Comparison of ENCODE assay signal across 7 mouse cellular contexts in genomic region chr16:20715161-20715560, GRCm38 (mm10). TPM values are rescaled to one million over a fixed set of nuclear protein-coding genes. Genes with fewer than 3 reads are reported as not detected.
DNase-seq lines count a peak whose midpoint lies in the region; ATAC-seq and TF ChIP-seq lines count a peak whose summit lies in the region.

No protein-coding gene starts in this region.

- TF ChIP-seq POLR2A in liver, adult 2 months (IDR thresholded peaks at IDR 0.05; ENCODE audit: extremely low read depth, insufficient read depth, low read length): no peak
- TF ChIP-seq POLR2A in small intestine, adult 2 months (IDR thresholded peaks at IDR 0.05; ENCODE audit: low read depth, low read length): no peak
- no peak for TF ChIP-seq POLR2A in thymus, adult 2 months (IDR thresholded peaks at IDR 0.05; ENCODE audit: control insufficient read depth, extremely low read depth, insufficient read depth, low read length, poor library complexity)

- no peak overlapping the region for H3K27ac ChIP-seq in liver, adult 2 months (replicated peaks; ENCODE audit: insufficient read depth, low read depth, low read length)
- peak overlapping the region; percentile 92; the same call in 1 of the 2 replicates for H3K27ac ChIP-seq in forebrain, embryonic 10.5 days
- no peak overlapping the region for H3K27ac ChIP-seq in limb, embryonic 11.5 days (replicated peaks; ENCODE audit: low read depth, low read length)
- H3K27ac ChIP-seq in small intestine, adult 2 months (ENCODE audit: insufficient read depth, low read depth, low read length): peak overlapping the region; percentile 91
- H3K27ac ChIP-seq in thymus, adult 2 months (ENCODE audit: control insufficient read depth, insufficient read depth, low read length): no peak overlapping the region

- peak overlapping the region; percentile 72 for H3K4me2 ChIP-seq in limb, embryonic 11.5 days (ENCODE audit: low read depth, severe bottlenecking)

- no peaks in the 10 kb centered on the region for H3K9me3 ChIP-seq in forebrain, embryonic 10.5 days
- no peaks in the 10 kb centered on the region for H3K9me3 ChIP-seq in limb, embryonic 11.5 days (ENCODE audit: control insufficient read depth, low read length)

- peak overlapping the region; percentile 96 for H3K9ac ChIP-seq in liver, adult 2 months (ENCODE audit: low read depth, low read length)
- H3K9ac ChIP-seq in limb, embryonic 11.5 days (ENCODE audit: low read length): no peak overlapping the region; the same call in 1 of the 2 replicates

- H3K27me3 ChIP-seq in liver, adult 2 months (ENCODE audit: control insufficient read depth, insufficient read depth, low read length): no peaks in the 10 kb centered on the region
- peaks cover 6% of the 10 kb centered on the region; the same call in 1 of the 2 replicates for H3K27me3 ChIP-seq in forebrain, embryonic 10.5 days (ENCODE audit: poor library complexity, severe bottlenecking)
- H3K27me3 ChIP-seq in limb, embryonic 11.5 days (ENCODE audit: control insufficient read depth, insufficient read depth, low read length): no peaks in the 10 kb centered on the region
- H3K27me3 ChIP-seq in small intestine, adult 2 months (ENCODE audit: control insufficient read depth, insufficient read depth, low read length): no peaks in the 10 kb centered on the region
- H3K27me3 ChIP-seq in thymus, adult 2 months (ENCODE audit: control insufficient read depth, insufficient read depth, low read length): no peaks in the 10 kb centered on the region

- H3K79me2 ChIP-seq in liver, adult 2 months (ENCODE audit: control insufficient read depth, insufficient read depth, low read length): no peaks in the 10 kb centered on the region

- H3K4me3 ChIP-seq in liver, adult 2 months (ENCODE audit: insufficient read depth, low read depth, low read length): peak overlapping the region; percentile 85
- H3K4me3 ChIP-seq in forebrain, embryonic 10.5 days: peak overlapping the region; percentile 66
- H3K4me3 ChIP-seq in limb, embryonic 11.5 days (ENCODE audit: low read depth, low read length): peak overlapping the region; percentile 49
- peak overlapping the region; percentile 79 for H3K4me3 ChIP-seq in small intestine, adult 2 months (ENCODE audit: low read depth, low read length)
- no peak overlapping the region for H3K4me3 ChIP-seq in thymus, adult 2 months (ENCODE audit: control insufficient read depth, insufficient read depth, low read length)

- ATAC-seq in limb, embryonic 11.5 days (ENCODE audit: insufficient number of reproducible peaks, low FRiP score, low TSS enrichment, low read depth): no peak

- WGBS in liver, adult 2 months: 61% methylated on average over 2 of the region's 2 CpGs
- 59% methylated on average over 2 of the region's 2 CpGs for WGBS in forebrain, embryonic 10.5 days
- 59% methylated on average over 2 of the region's 2 CpGs for WGBS in limb, embryonic 11.5 days
- WGBS in small intestine, adult 2 months: 23% methylated on average over 2 of the region's 2 CpGs
- 93% methylated on average over 2 of the region's 2 CpGs for WGBS in thymus, adult 2 months

- 0 out of 2 replicates have a peak, but pooled peaks cover 3% of the 10 kb centered on the region for H3K36me3 ChIP-seq in liver, adult 2 months (ENCODE audit: control insufficient read depth, insufficient read depth, low read length)
- peaks cover 44% of the 10 kb centered on the region for H3K36me3 ChIP-seq in forebrain, embryonic 10.5 days (replicated peaks)
- peaks cover 11% of the 10 kb centered on the region for H3K36me3 ChIP-seq in limb, embryonic 11.5 days (ENCODE audit: control insufficient read depth, insufficient read depth, low read length)
- H3K36me3 ChIP-seq in small intestine, adult 2 months (ENCODE audit: control insufficient read depth, insufficient read depth, low read length): peaks cover 21% of the 10 kb centered on the region
- H3K36me3 ChIP-seq in thymus, adult 2 months (ENCODE audit: control insufficient read depth, insufficient read depth, low read length): no peaks in the 10 kb centered on the region

- no peak for TF ChIP-seq CTCF in liver, adult 2 months (IDR thresholded peaks at IDR 0.05; ENCODE audit: low read depth, low read length)
- no peak for TF ChIP-seq CTCF in small intestine, adult 2 months (IDR thresholded peaks at IDR 0.05; ENCODE audit: extremely low read depth, insufficient read length, insufficient replicate concordance, low read depth, low read length)
- no peak for TF ChIP-seq CTCF in thymus, adult 2 months (IDR thresholded peaks at IDR 0.05; ENCODE audit: borderline replicate concordance, control insufficient read depth, extremely low read depth, insufficient read depth, low read length, poor library complexity)

- peaks cover 7% of the 10 kb centered on the region for H3K4me1 ChIP-seq in liver, adult 2 months (ENCODE audit: control insufficient read depth, insufficient read depth, low read length)
- peaks cover 56% of the 10 kb centered on the region for H3K4me1 ChIP-seq in forebrain, embryonic 10.5 days
- peaks cover 22% of the 10 kb centered on the region for H3K4me1 ChIP-seq in limb, embryonic 11.5 days (ENCODE audit: control insufficient read depth, insufficient read depth, low read length)
- peaks cover 6% of the 10 kb centered on the region for H3K4me1 ChIP-seq in small intestine, adult 2 months (ENCODE audit: control insufficient read depth, insufficient read depth, insufficient read length, low read length)
- peaks cover 17% of the 10 kb centered on the region for H3K4me1 ChIP-seq in thymus, adult 2 months (replicated peaks; ENCODE audit: control insufficient read depth, insufficient read depth, low read length)

- DNase-seq in liver, adult 2 months (ENCODE audit: extremely low read depth, low read depth, low spot score): no peak
- DNase-seq in liver: no peak
- DNase-seq in forebrain, embryonic 10.5 days (ENCODE audit: extremely low spot score, low spot score): no peak
- no peak for DNase-seq in limb, embryonic 11.5 days (ENCODE audit: low spot score)
- no peak for DNase-seq in thymus, adult 2 months
- DNase-seq in thymus, postnatal 0 days (ENCODE audit: low spot score): no peak

RNA-seq across cellular contexts. Expression of gene Polr2h, which starts 2.3 kb away (rescaled TPM):
- 18.1 and 19.2 TPM in 2 replicates for total RNA-seq in liver, adult 2 months (2014; rRNA removed)
- polyA plus RNA-seq in liver, adult 2 months (2012; rRNA removed): 9.1 and 9.5 TPM in 2 replicates
- polyA plus RNA-seq in forebrain, embryonic 10.5 days (2016; fragmentation: Nextera tagmentation; extraction: Ambion mirVana): 155 and 163 TPM in 2 replicates
- polyA plus RNA-seq in limb, embryonic 11.5 days (2014; fragmentation: Nextera tagmentation; extraction: Ambion mirVana): 136 and 140 TPM in 2 replicates
- polyA plus RNA-seq in small intestine, adult 2 months (2012; rRNA removed): 4.3 and 10.6 TPM in 2 replicates
- 24.7 and 32.9 TPM in 2 replicates for polyA plus RNA-seq in thymus, adult 2 months (2012; rRNA removed)
- polyA plus RNA-seq in thymus, postnatal 0 days (2015; fragmentation: Nextera tagmentation; extraction: Ambion mirVana): 116 and 117 TPM in 2 replicates

RNA-seq across cellular contexts. Expression of gene Clcn2, which starts 2.4 kb away (rescaled TPM):
- total RNA-seq in liver, adult 2 months (2014; rRNA removed): 29.6 and 30.6 TPM in 2 replicates
- polyA plus RNA-seq in liver, adult 2 months (2012; rRNA removed): 58.6 and 64.0 TPM in 2 replicates
- 11.4 and 12.5 TPM in 2 replicates for polyA plus RNA-seq in forebrain, embryonic 10.5 days (2016; fragmentation: Nextera tagmentation; extraction: Ambion mirVana)
- polyA plus RNA-seq in limb, embryonic 11.5 days (2014; fragmentation: Nextera tagmentation; extraction: Ambion mirVana): 21.0 and 23.1 TPM in 2 replicates
- polyA plus RNA-seq in small intestine, adult 2 months (2012; rRNA removed): 102 and 218 TPM in 2 replicates
- 40.5 and 42.1 TPM in 2 replicates for polyA plus RNA-seq in thymus, adult 2 months (2012; rRNA removed)
- polyA plus RNA-seq in thymus, postnatal 0 days (2015; fragmentation: Nextera tagmentation; extraction: Ambion mirVana): 5.3 and 7.1 TPM in 2 replicates

RNA-seq across cellular contexts. Expression of gene Chrd, which starts 17.8 kb away (rescaled TPM):
- 3.0 and 3.4 TPM in 2 replicates for total RNA-seq in liver, adult 2 months (2014; rRNA removed)
- 9.9 and 14.1 TPM in 2 replicates for polyA plus RNA-seq in liver, adult 2 months (2012; rRNA removed)
- polyA plus RNA-seq in forebrain, embryonic 10.5 days (2016; fragmentation: Nextera tagmentation; extraction: Ambion mirVana): 0.87 and 1.2 TPM in 2 replicates
- 2.0 and 3.4 TPM in 2 replicates for polyA plus RNA-seq in limb, embryonic 11.5 days (2014; fragmentation: Nextera tagmentation; extraction: Ambion mirVana)
- 2.2 and 3.3 TPM in 2 replicates for polyA plus RNA-seq in small intestine, adult 2 months (2012; rRNA removed)
- 3.6 and 3.7 TPM in 2 replicates for polyA plus RNA-seq in thymus, adult 2 months (2012; rRNA removed)
- polyA plus RNA-seq in thymus, postnatal 0 days (2015; fragmentation: Nextera tagmentation; extraction: Ambion mirVana): 0.91 and 1.3 TPM in 2 replicates

RNA-seq across cellular contexts. Expression of gene Thpo, which starts 19.1 kb away (rescaled TPM):
- 1.7 and 2.4 TPM in 2 replicates for total RNA-seq in liver, adult 2 months (2014; rRNA removed)
- polyA plus RNA-seq in liver, adult 2 months (2012; rRNA removed): 21.2 and 37.0 TPM in 2 replicates
- 0.31 and 0.46 TPM in 2 replicates for polyA plus RNA-seq in forebrain, embryonic 10.5 days (2016; fragmentation: Nextera tagmentation; extraction: Ambion mirVana)
- polyA plus RNA-seq in limb, embryonic 11.5 days (2014; fragmentation: Nextera tagmentation; extraction: Ambion mirVana): 0.28 and 0.71 TPM in 2 replicates
- 2.0 and 4.0 TPM in 2 replicates for polyA plus RNA-seq in small intestine, adult 2 months (2012; rRNA removed)
- 0.69 and 1.0 TPM in 2 replicates for polyA plus RNA-seq in thymus, adult 2 months (2012; rRNA removed)
- polyA plus RNA-seq in thymus, postnatal 0 days (2015; fragmentation: Nextera tagmentation; extraction: Ambion mirVana): 0.12 and 0.26 TPM in 2 replicates

RNA-seq across cellular contexts. Expression of gene Fam131a, which starts 22.1 kb away (rescaled TPM):
- 0.37 and 0.60 TPM in 2 replicates for total RNA-seq in liver, adult 2 months (2014; rRNA removed)
- polyA plus RNA-seq in liver, adult 2 months (2012; rRNA removed): 0.56 and 0.99 TPM in 2 replicates
- 6.3 and 7.1 TPM in 2 replicates for polyA plus RNA-seq in forebrain, embryonic 10.5 days (2016; fragmentation: Nextera tagmentation; extraction: Ambion mirVana)
- 3.5 and 4.1 TPM in 2 replicates for polyA plus RNA-seq in limb, embryonic 11.5 days (2014; fragmentation: Nextera tagmentation; extraction: Ambion mirVana)
- 2.5 and 3.9 TPM in 2 replicates for polyA plus RNA-seq in small intestine, adult 2 months (2012; rRNA removed)
- polyA plus RNA-seq in thymus, adult 2 months (2012; rRNA removed): 6.9 and 8.9 TPM in 2 replicates
- 2.1 and 2.3 TPM in 2 replicates for polyA plus RNA-seq in thymus, postnatal 0 days (2015; fragmentation: Nextera tagmentation; extraction: Ambion mirVana)

Comparison
In these comparisons a context has a peak if more than half of its experiments do, and no peak if none do; other contexts are left out.
1. H3K27ac ChIP-seq: peak in forebrain, embryonic 10.5 days (single experiment) and small intestine, adult 2 months (single experiment); none in liver, adult 2 months (single experiment), limb, embryonic 11.5 days (single experiment) and thymus, adult 2 months (single experiment).